Mouse (Mus musculus): ENCODE measurements around the gene Kbtbd6. TPM values are rescaled to one million over a fixed set of nuclear protein-coding genes. Genes with fewer than 3 reads are reported as not detected.

The Kbtbd6 gene
- total and polyA plus RNA-seq, 3 experiments, result 0.08 to 0.14 (median 0.10) TPM

DNA sequence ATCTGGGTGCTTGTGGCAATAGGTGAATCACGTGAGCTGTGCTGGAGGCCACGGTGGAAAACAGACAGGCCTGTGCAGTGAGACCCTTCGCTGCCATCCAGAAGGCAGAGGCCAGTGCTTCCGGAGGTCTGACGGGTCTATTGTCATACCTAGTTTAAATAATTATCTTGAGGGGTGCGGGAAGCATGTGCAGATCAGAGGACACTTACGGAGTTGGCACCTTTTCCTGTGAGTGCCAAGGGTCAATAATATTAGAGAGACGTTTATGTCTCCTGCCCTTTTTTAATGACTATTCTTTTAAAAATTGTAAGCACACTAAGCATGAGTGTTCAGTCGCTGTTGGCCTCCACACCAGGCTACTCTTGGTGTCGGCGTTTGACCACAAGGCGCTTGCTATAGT is 37.5 kb downstream of the Kbtbd6 start:
- 0 out of 2 replicates have a peak overlapping the region, but pooled peaks have one; percentile 19 for H3K9ac ChIP-seq (ENCODE audit: low read depth, low read length)
- intact Hi-C loops (cut with DNase I), result loop anchor here (2.0 kb wide), 1 partner anchor 98 kb away; the partner anchor contains the start of gene Sugt1
- H3K27me3 ChIP-seq (ENCODE audit: control insufficient read depth, insufficient read depth, low read length), result no peaks in the 10 kb centered on the region
- peak in 1 of 2 experiments; percentile 38 for DNase-seq
- WGBS, result 51% methylated on average over 12 of the region's 12 CpGs
- H3K4me3 ChIP-seq, result no peak overlapping the region
- peaks cover 5% of the 10 kb centered on the region for H3K36me3 ChIP-seq (ENCODE audit: control insufficient read depth, insufficient read depth, low read length)
- TF ChIP-seq EP300 (IDR thresholded peaks at IDR 0.05; ENCODE audit: insufficient read depth, low read depth, low read length), result no peak
- no peak for TF ChIP-seq CTCF (IDR thresholded peaks at IDR 0.05)
- TF ChIP-seq POLR2A (IDR thresholded peaks at IDR 0.05; ENCODE audit: insufficient read depth, low read depth, low read length), result no peak
- peak overlapping the region; percentile 89 for H3K27ac ChIP-seq
- H3K4me1 ChIP-seq (ENCODE audit: control insufficient read depth, insufficient read depth, low read length), result peaks cover 17% of the 10 kb centered on the region
- H3K79me2 ChIP-seq (replicated peaks; ENCODE audit: control insufficient read depth, insufficient read depth, low read length), result peaks cover 6% of the 10 kb centered on the region

DNA sequence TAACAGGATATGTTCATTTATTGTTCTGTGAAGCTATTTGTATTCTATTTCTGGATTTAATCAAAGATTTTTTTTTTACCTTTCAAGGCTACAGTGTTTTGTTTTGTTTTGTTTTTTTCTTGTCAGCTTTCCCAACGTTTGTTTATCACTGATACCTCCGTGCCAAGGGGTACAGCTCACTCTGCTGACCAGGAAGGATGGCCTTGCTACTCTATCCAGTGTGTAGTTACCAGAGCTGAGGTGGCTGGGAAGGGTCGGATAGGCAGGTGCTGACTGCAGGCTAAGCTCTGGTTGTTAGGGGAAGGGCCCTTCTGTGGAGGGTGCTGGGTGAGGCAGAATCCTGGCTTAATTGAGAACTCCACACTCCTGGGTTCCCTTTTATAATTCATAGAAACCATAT is 38.6 kb downstream of the Kbtbd6 start:
- Histone ChIP-seq H3K27me3 (ENCODE audit: control insufficient read depth, insufficient read depth, low read length) (no peaks in the 10 kb centered on the region), H3K4me1 (ENCODE audit: control insufficient read depth, insufficient read depth, low read length) (peaks cover 14% of the 10 kb centered on the region), H3K27ac (peak overlapping the region; percentile 49), H3K36me3 (ENCODE audit: control insufficient read depth, insufficient read depth, low read length) (peaks cover 5% of the 10 kb centered on the region), H3K9ac (ENCODE audit: low read depth, low read length) (no peak overlapping the region), H3K4me3 (no peak overlapping the region), H3K79me2 (replicated peaks; ENCODE audit: control insufficient read depth, insufficient read depth, low read length) (peaks cover 1% of the 10 kb centered on the region; the same call in 1 of the 2 replicates)
- WGBS, result 23% methylated on average over 3 of the region's 3 CpGs
- no peak for TF ChIP-seq POLR2A (IDR thresholded peaks at IDR 0.05; ENCODE audit: insufficient read depth, low read depth, low read length)
- TF ChIP-seq EP300 (IDR thresholded peaks at IDR 0.05; ENCODE audit: insufficient read depth, low read depth, low read length), result no peak
- no peak for TF ChIP-seq CTCF (IDR thresholded peaks at IDR 0.05)
- intact Hi-C loops (cut with DNase I), result no loop called here
- no peak for DNase-seq

DNA sequence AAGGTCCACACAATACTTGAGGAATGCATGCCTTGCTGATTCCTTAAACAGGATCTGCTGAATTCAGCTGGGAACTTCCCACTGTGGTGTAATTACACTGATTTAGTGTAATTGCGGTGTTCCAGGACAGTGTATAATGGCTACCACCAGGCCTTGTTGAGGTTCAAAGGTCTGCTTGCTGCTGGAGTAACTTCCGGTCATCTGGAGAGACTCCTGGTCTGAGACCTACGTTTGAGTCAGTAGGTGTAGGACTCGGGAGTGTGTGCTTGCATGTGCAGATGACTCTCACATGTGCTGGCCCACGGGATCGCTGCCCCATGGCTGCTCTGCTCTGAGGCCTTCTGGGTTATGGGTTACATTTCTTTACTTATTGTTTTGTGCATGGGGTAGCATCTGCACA is 42.7 kb downstream of the Kbtbd6 start:
- intact Hi-C loops (cut with DNase I), result no loop called here
- WGBS, result 81% methylated on average over 6 of the region's 6 CpGs
- Histone ChIP-seq H3K36me3 (ENCODE audit: control insufficient read depth, insufficient read depth, low read length) (peaks cover 10% of the 10 kb centered on the region), H3K4me1 (ENCODE audit: control insufficient read depth, insufficient read depth, low read length) (peaks cover 11% of the 10 kb centered on the region), H3K4me3 (no peak overlapping the region), H3K27ac (no peak overlapping the region), H3K79me2 (replicated peaks; ENCODE audit: control insufficient read depth, insufficient read depth, low read length) (peaks cover 9% of the 10 kb centered on the region), H3K27me3 (ENCODE audit: control insufficient read depth, insufficient read depth, low read length) (no peaks in the 10 kb centered on the region), H3K9ac (ENCODE audit: low read depth, low read length) (no peak overlapping the region)
- no peak for DNase-seq
- TF ChIP-seq CTCF (IDR thresholded peaks at IDR 0.05) (no peak), EP300 (IDR thresholded peaks at IDR 0.05; ENCODE audit: insufficient read depth, low read depth, low read length) (no peak), POLR2A (IDR thresholded peaks at IDR 0.05; ENCODE audit: insufficient read depth, low read depth, low read length) (no peak)

DNA sequence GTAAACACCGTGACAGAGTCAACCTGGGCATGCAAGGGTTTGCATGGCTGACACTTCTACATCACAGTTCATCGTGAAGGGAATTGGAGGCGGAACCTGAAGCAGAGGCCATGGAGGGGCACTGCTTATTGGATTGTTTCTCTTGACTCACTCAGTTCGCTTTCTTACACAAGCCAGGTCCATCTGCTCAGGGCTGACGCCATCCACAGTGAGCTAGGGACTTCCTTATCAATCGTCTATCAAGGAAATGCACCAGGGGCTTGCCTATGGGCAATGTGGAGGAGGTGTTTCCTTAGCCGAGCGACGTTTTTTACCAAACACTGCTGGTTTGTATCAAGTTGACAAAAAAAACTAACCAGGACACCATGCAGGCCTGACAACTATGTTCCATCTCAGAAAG is 47.7 kb downstream of the Kbtbd6 start:
- Histone ChIP-seq H3K36me3 (ENCODE audit: control insufficient read depth, insufficient read depth, low read length) (peaks cover 25% of the 10 kb centered on the region), H3K79me2 (replicated peaks; ENCODE audit: control insufficient read depth, insufficient read depth, low read length) (peaks cover 17% of the 10 kb centered on the region), H3K4me1 (ENCODE audit: control insufficient read depth, insufficient read depth, low read length) (peaks cover 22% of the 10 kb centered on the region), H3K27ac (peak overlapping the region; percentile 15; the same call in 1 of the 2 replicates), H3K27me3 (ENCODE audit: control insufficient read depth, insufficient read depth, low read length) (no peaks in the 10 kb centered on the region), H3K4me3 (no peak overlapping the region), H3K9ac (ENCODE audit: low read depth, low read length) (no peak overlapping the region)
- intact Hi-C loops (cut with DNase I), result no loop called here
- no peak for TF ChIP-seq CTCF (IDR thresholded peaks at IDR 0.05)
- no peak for TF ChIP-seq POLR2A (IDR thresholded peaks at IDR 0.05; ENCODE audit: insufficient read depth, low read depth, low read length)
- TF ChIP-seq EP300 (IDR thresholded peaks at IDR 0.05; ENCODE audit: insufficient read depth, low read depth, low read length), result no peak
- no peak for DNase-seq
- WGBS, result 41% methylated on average over 9 of the region's 9 CpGs

DNA sequence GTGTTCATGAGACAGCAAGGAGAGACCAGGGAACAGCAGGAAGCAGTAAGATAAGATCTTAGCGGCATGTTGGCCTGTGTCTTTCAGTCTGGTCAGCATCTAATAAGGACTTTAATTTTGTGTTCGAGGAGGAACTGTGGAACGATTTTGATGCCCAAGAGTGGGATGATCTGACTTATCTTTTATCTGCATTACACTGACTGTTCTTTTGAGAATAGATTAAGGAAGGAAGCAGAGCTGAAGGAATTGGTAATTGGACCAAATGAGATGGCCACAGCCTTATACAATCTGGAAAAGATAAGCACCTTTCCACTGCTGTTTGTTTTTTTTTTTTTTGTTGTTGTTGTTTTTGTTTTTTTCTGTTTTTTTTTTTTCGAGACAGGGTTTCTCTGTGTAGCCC is 49.1 kb downstream of the Kbtbd6 start:
- DNase-seq, result no peak
- no peak for TF ChIP-seq EP300 (IDR thresholded peaks at IDR 0.05; ENCODE audit: insufficient read depth, low read depth, low read length)
- TF ChIP-seq CTCF (IDR thresholded peaks at IDR 0.05), result no peak
- no peak for TF ChIP-seq POLR2A (IDR thresholded peaks at IDR 0.05; ENCODE audit: insufficient read depth, low read depth, low read length)
- peak overlapping the region; percentile 21; the same call in 1 of the 2 replicates for H3K27ac ChIP-seq
- WGBS, result 39% methylated on average over 4 of the region's 4 CpGs
- peaks cover 25% of the 10 kb centered on the region for H3K36me3 ChIP-seq (ENCODE audit: control insufficient read depth, insufficient read depth, low read length)
- peaks cover 22% of the 10 kb centered on the region for H3K4me1 ChIP-seq (ENCODE audit: control insufficient read depth, insufficient read depth, low read length)
- H3K9ac ChIP-seq (ENCODE audit: low read depth, low read length), result no peak overlapping the region
- H3K27me3 ChIP-seq (ENCODE audit: control insufficient read depth, insufficient read depth, low read length), result no peaks in the 10 kb centered on the region
- no peak overlapping the region for H3K4me3 ChIP-seq
- peaks cover 17% of the 10 kb centered on the region for H3K79me2 ChIP-seq (replicated peaks; ENCODE audit: control insufficient read depth, insufficient read depth, low read length)
- intact Hi-C loops (cut with DNase I), result no loop called here

- Histone ChIP-seq H3K4me3 (no peak overlapping the region), H3K27ac (peak overlapping the region; percentile 57), H3K27me3 (ENCODE audit: control insufficient read depth, insufficient read depth, low read length) (no peaks in the 10 kb centered on the region), H3K36me3 (ENCODE audit: control insufficient read depth, insufficient read depth, low read length) (peaks cover 24% of the 10 kb centered on the region), H3K79me2 (replicated peaks; ENCODE audit: control insufficient read depth, insufficient read depth, low read length) (peaks cover 14% of the 10 kb centered on the region), H3K4me1 (ENCODE audit: control insufficient read depth, insufficient read depth, low read length) (peaks cover 24% of the 10 kb centered on the region), H3K9ac (ENCODE audit: low read depth, low read length) (no peak overlapping the region)
- intact Hi-C loops (cut with DNase I), result loop anchor here (1.0 kb wide), 1 partner anchor 17 kb away; no protein-coding TSS in a partner anchor
- 18% methylated on average over 5 of the region's 5 CpGs for WGBS
- TF ChIP-seq CTCF (IDR thresholded peaks at IDR 0.05) (peak; percentile 33; the same call in 1 of the 2 replicates), EP300 (IDR thresholded peaks at IDR 0.05; ENCODE audit: insufficient read depth, low read depth, low read length) (no peak)
- peak; percentile 61 to 63 for DNase-seq
Observed at GRCm38 (mm10) chr14:79503371-79504075, 51.9 kb downstream of the Kbtbd6 start.

Other genes starting within 250 kb of the Kbtbd6 start
- not detected for gene Zfp957, start 204.5 kb upstream of the Kbtbd6 start, total RNA-seq (2021)
- gene Zfp957, start 204.5 kb upstream of the Kbtbd6 start, polyA plus RNA-seq (2012; rRNA removed), result not detected in 2 replicates
- gene Rgcc, start 150.2 kb upstream of the Kbtbd6 start, total RNA-seq (2021), result 100 to 1,000 TPM in 1 of 2 experiments, 10 to 100 TPM in 1; 66.4 to 116 TPM
- 91.8 and 124 TPM in 2 replicates for gene Rgcc, start 150.2 kb upstream of the Kbtbd6 start, polyA plus RNA-seq (2012; rRNA removed)
- gene Naa16, start 61.1 kb upstream of the Kbtbd6 start, total RNA-seq (2021), result 1 to 10 TPM; 7.9 to 9.7 TPM
- gene Naa16, start 61.1 kb upstream of the Kbtbd6 start, polyA plus RNA-seq (2012; rRNA removed), result 1.8 and 3.5 TPM in 2 replicates
- 1 to 10 TPM; 7.3 to 7.9 TPM for gene Mtrf1, start 54.1 kb upstream of the Kbtbd6 start, total RNA-seq (2021)
- 4.5 and 7.0 TPM in 2 replicates for gene Mtrf1, start 54.1 kb upstream of the Kbtbd6 start, polyA plus RNA-seq (2012; rRNA removed)
- gene Kbtbd7, start 25.3 kb upstream of the Kbtbd6 start, total RNA-seq (2021), result 1 to 10 TPM; 9.3 to 9.8 TPM
- 2.9 and 4.7 TPM in 2 replicates for gene Kbtbd7, start 25.3 kb upstream of the Kbtbd6 start, polyA plus RNA-seq (2012; rRNA removed)
- gene Elf1, start 29.4 kb downstream of the Kbtbd6 start, total RNA-seq (2021), result 10 to 100 TPM; 13.3 to 13.7 TPM
- gene Elf1, start 29.4 kb downstream of the Kbtbd6 start, polyA plus RNA-seq (2012; rRNA removed), result 6.6 and 11.3 TPM in 2 replicates
- gene Wbp4, start 29.7 kb downstream of the Kbtbd6 start, total RNA-seq (2021), result 10 to 100 TPM; 22.0 to 22.7 TPM
- 3.7 and 7.0 TPM in 2 replicates for gene Wbp4, start 29.7 kb downstream of the Kbtbd6 start, polyA plus RNA-seq (2012; rRNA removed)
- 10 to 100 TPM; 52.4 to 64.9 TPM for gene Sugt1, start 135.9 kb downstream of the Kbtbd6 start, total RNA-seq (2021)
- 5.7 and 16.9 TPM in 2 replicates for gene Sugt1, start 135.9 kb downstream of the Kbtbd6 start, polyA plus RNA-seq (2012; rRNA removed)
- 1 to 10 TPM; 2.0 to 3.9 TPM for gene Cnmd, start 210.3 kb downstream of the Kbtbd6 start, total RNA-seq (2021)
- 0.47 and 1.5 TPM in 2 replicates for gene Cnmd, start 210.3 kb downstream of the Kbtbd6 start, polyA plus RNA-seq (2012; rRNA removed)